In genomic region chr3:38820787-38821186, GRCm38 (mm10) we compare ENCODE assay signal across 13 mouse cellular contexts.
DNase-seq lines count a peak whose midpoint lies in the region; ATAC-seq and TF ChIP-seq lines count a peak whose summit lies in the region.
"Had no signal": no experiment of that assay in that cellular context is flagged by ENCODE, and none has a peak within 500 bp of the region (broad histone marks: within the 10 kb centered on the region; RNA-seq: fewer than 3 reads in every experiment).

No protein-coding gene starts in this region.

- H3K27me3 ChIP-seq in embryonic facial prominence, embryonic 13.5 days, result no peaks in the 10 kb centered on the region
- H3K27me3 ChIP-seq in hindbrain, postnatal 0 days (ENCODE audit: insufficient read depth, low read length), result no peaks in the 10 kb centered on the region
- no peaks in the 10 kb centered on the region for H3K27me3 ChIP-seq in neural tube, embryonic 15.5 days (replicated peaks)
- H3K27me3 ChIP-seq: heart, embryonic 15.5 days had no signal

- 0 out of 2 replicates have a peak overlapping the region, but pooled peaks have one; percentile 5 for H3K4me2 ChIP-seq in embryonic facial prominence, embryonic 13.5 days
- H3K4me2 ChIP-seq in hindbrain, postnatal 0 days (ENCODE audit: low read depth, low read length), result no peak overlapping the region
- 0 out of 2 replicates have a peak overlapping the region, but pooled peaks have one; percentile 13 for H3K4me2 ChIP-seq in neural tube, embryonic 15.5 days
- H3K4me2 ChIP-seq: heart, embryonic 15.5 days had no signal

- DNase-seq in kidney, postnatal 4 days, result peak; percentile 11 to 18
- no peak for DNase-seq in kidney, adult 11 months
- peak; percentile 28 for DNase-seq in hindbrain, postnatal 0 days (ENCODE audit: low spot score)
- no peak for DNase-seq in heart, adult 11 months
- no peak for DNase-seq in spleen, adult 12 weeks (ENCODE audit: low spot score)
- DNase-seq: adrenal gland, postnatal 36 days; cerebellum, adult 18-20 months; liver; thymus, adult 2 months had no signal

- no peak overlapping the region for H3K27ac ChIP-seq in embryonic facial prominence, embryonic 13.5 days
- H3K27ac ChIP-seq in hindbrain, postnatal 0 days, result no peak overlapping the region
- H3K27ac ChIP-seq in neural tube, embryonic 15.5 days (replicated peaks), result no peak overlapping the region
- H3K27ac ChIP-seq: heart, embryonic 15.5 days had no signal

- no peaks in the 10 kb centered on the region for H3K36me3 ChIP-seq in embryonic facial prominence, embryonic 13.5 days
- no peaks in the 10 kb centered on the region for H3K36me3 ChIP-seq in hindbrain, postnatal 0 days (ENCODE audit: insufficient read depth, low read length)
- no peaks in the 10 kb centered on the region for H3K36me3 ChIP-seq in neural tube, embryonic 15.5 days
- H3K36me3 ChIP-seq: heart, embryonic 15.5 days had no signal

- H3K9me3 ChIP-seq in embryonic facial prominence, embryonic 13.5 days, result no peaks in the 10 kb centered on the region
- H3K9me3 ChIP-seq in hindbrain, postnatal 0 days (ENCODE audit: low read length), result 0 out of 2 replicates have a peak, but pooled peaks cover 3% of the 10 kb centered on the region
- H3K9me3 ChIP-seq in neural tube, embryonic 15.5 days (replicated peaks), result no peaks in the 10 kb centered on the region; the same call in 1 of the 2 replicates
- H3K9me3 ChIP-seq: heart, embryonic 15.5 days had no signal

- no peak overlapping the region for H3K4me3 ChIP-seq in embryonic facial prominence, embryonic 13.5 days
- H3K4me3 ChIP-seq in hindbrain, postnatal 0 days (ENCODE audit: low read length), result no peak overlapping the region
- H3K4me3 ChIP-seq in neural tube, embryonic 15.5 days (replicated peaks), result no peak overlapping the region
- H3K4me3 ChIP-seq: heart, embryonic 15.5 days had no signal

- no peak for ATAC-seq in embryonic facial prominence, embryonic 13.5 days (ENCODE audit: insufficient number of reproducible peaks, insufficient read depth, low FRiP score, low TSS enrichment, low read depth)
- ATAC-seq in hindbrain, postnatal 0 days, result peak; percentile 47; the same call in 1 of the 2 replicates
- ATAC-seq in neural tube, embryonic 15.5 days (ENCODE audit: low FRiP score), result no peak
- ATAC-seq: intestine, postnatal 0 days had no signal

- 40% methylated on average over 9 of the region's 9 CpGs for WGBS in embryonic facial prominence, embryonic 13.5 days
- 37% methylated on average over 9 of the region's 9 CpGs for WGBS in hindbrain, postnatal 0 days
- 38% methylated on average over 9 of the region's 9 CpGs for WGBS in neural tube, embryonic 15.5 days

- peaks cover 11% of the 10 kb centered on the region for H3K4me1 ChIP-seq in embryonic facial prominence, embryonic 13.5 days
- no peaks in the 10 kb centered on the region for H3K4me1 ChIP-seq in hindbrain, postnatal 0 days (ENCODE audit: insufficient read depth, low read length)
- H3K4me1 ChIP-seq in neural tube, embryonic 15.5 days, result peaks cover 4% of the 10 kb centered on the region
- H3K4me1 ChIP-seq: heart, embryonic 15.5 days had no signal

- no peak for TF ChIP-seq CTCF in hindbrain, postnatal 0 days (IDR thresholded peaks at IDR 0.05; ENCODE audit: low read depth)

- no peak overlapping the region for H3K9ac ChIP-seq in embryonic facial prominence, embryonic 13.5 days
- H3K9ac ChIP-seq in hindbrain, postnatal 0 days (replicated peaks; ENCODE audit: low read length), result no peak overlapping the region
- H3K9ac ChIP-seq in neural tube, embryonic 15.5 days (replicated peaks), result no peak overlapping the region
- H3K9ac ChIP-seq: heart, embryonic 15.5 days had no signal

Comparison
In these comparisons a context has a peak if more than half of its experiments do, and no peak if none do; other contexts are left out.
1. DNase-seq: peak in kidney, postnatal 4 days (2 of 2) and hindbrain, postnatal 0 days (single experiment); none in kidney, adult 11 months (single experiment), heart, adult 11 months (single experiment) and spleen, adult 12 weeks (single experiment).